Mouse (Mus musculus) spleen, postnatal 4 days (tissue): ENCODE data around the gene Atp2b2.
"Not testable (repeated sequence)": the region's sequence is repeated elsewhere in the genome, so short reads cannot be mapped to it uniquely, and the experiment has no call there.

Experiments used
- DNase-seq, 2 experiments: peaks; one replicate each; pipeline ENCODE4 v3.0.0; 2022; ENCODE audit warnings: low spot score in 2 of 2

Atp2b2 gene

DNA sequence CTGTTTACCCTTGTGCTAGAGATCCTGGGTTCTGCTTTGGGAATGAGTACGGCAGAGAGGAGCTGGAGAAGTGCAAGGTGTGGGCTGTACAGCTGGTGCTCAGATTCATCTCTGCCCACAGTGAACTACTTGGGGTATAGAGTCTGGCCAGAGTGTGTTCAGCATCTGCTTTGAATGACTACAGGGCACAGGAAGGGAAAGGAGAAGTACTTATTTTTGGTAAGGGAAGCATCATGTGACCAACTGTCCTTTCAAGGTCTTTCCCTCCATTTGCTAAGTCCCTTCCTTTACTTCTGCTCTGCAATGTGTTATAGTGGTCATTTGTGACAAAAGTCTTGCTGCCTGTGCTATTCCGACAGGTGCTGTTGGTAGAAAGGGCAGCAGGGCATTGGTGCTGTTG is 328.1 kb downstream of the Atp2b2 start:
- no peak for DNase-seq

DNA sequence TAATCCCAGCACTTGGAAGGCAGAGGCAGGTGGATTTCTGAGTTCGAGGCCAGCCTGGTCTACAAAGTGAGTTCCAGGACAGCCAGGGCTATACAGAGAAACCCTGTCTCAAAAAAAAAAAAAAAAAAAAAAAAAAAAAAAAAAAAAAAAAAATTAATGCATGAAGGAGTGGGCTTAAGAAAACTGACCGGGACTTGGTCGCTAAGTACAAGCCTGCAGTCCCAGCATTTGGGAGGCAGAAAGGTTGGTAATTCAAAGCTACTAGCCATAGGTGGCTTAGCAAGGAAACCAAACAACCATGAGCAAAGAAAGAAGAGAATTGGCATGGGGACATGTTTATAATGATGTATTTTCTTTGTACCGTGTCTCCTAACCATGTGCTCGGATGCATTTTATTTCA is 329.0 kb downstream of the Atp2b2 start:
- DNase-seq = not testable (repeated sequence)

DNA sequence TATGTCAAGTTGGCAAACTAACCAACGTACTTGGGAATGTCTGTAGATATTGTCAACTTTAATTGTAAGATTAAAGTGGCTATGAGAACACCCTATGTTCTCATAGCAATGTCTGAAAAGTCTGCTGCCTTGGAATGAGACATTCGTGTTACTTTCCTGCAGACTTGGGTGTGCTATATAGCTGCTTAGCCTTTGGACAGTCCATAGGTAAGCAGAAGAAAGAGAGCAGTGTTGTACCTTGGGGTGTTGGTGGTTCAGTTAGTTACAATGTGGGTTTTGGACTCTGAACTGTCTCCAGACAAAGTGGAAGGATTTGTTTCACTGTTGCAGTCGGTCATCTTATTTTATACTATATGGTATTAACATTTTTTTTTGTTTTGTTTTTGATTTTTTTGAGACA is 329.7 kb downstream of the Atp2b2 start:
- no peak for DNase-seq

DNA sequence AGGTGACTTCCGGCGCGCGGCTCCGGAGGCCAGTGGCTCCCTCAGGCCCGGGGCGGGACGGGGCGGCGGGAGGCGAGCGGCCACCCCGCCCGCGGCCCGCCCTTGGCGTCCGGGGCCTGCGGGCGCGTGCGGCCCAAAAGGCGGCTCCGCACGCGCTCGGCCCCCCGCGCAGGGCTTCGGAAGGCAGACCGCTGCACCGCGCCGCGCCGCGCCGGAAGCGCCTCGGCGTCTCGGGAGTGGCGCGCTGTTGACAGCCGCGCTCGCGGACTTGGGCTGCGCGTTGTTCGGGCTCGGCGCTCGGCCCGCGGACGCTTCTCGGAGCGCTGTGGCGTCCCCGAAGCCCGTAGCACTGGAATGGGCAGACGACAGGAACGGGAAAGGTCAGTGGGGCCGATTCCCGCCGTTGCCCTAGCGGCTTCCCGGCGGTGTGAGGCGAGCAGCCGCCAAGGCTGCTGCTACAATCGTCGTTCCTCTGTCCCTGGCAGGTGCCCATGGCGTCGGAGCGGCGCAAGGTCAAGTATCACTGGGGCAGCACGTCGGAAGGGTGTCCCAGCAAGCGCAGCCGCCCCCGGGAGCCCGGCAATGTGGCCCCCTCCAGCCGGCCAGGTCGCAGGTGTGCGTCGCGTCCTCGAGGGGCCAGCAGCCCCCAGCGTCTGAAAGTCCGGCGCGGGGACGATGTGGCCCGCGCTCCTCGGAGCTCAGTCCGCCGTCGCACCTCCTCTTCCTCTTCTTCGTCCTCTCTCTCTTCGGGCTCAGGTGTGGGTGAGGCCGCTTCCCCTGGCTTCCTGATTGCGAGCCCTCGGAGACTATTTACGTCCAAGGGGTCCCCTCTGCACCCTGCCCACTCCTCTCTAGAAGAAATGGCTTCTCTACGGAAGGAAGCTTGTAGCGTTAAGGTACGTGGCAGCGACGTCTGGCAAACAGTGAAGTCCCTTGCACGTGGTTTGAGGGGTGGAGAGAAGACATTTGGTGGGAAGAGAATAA is 344.9 kb downstream of the Atp2b2 start:
- DNase-seq = peak in 1 of 2 experiments; percentile 81

DNA sequence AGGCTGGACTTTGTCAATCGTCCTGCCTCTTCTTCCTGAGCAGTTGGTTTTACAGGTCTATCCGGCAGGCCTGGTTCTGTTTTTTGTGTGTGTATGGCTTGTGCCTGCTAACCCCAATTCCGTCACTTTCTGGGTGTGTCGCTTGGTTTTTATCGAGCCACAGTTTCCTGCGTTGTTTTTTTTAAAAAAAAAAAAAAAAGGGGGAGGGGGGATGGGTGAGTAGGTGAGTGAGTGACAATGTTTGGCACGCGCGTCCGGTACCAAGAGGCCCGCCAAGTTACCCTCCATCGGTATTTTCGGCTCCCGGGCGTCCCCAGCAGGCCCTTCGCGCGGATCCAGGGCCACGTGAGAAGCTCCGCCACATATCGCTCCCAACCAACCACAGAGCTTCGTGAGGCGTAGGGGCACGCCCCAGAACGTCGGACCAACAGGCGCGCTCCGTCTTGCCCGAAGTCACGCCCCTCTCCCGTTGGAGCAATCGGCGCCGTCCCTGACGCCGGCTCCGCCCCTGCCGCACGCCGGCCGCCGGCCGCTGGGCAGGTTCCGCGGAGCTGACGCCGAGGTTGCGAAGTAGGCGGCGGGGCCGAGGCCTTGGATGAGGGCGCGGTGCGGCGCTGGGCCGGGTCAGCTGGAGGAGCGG is 345.7 kb downstream of the Atp2b2 start, which contains the start of gene Tatdn2:
Gene Tatdn2 (plus strand): TSS at position 469 of the 640 bp plus-strand sequence.
- DNase-seq = peak; percentile 96 to 97

DNA sequence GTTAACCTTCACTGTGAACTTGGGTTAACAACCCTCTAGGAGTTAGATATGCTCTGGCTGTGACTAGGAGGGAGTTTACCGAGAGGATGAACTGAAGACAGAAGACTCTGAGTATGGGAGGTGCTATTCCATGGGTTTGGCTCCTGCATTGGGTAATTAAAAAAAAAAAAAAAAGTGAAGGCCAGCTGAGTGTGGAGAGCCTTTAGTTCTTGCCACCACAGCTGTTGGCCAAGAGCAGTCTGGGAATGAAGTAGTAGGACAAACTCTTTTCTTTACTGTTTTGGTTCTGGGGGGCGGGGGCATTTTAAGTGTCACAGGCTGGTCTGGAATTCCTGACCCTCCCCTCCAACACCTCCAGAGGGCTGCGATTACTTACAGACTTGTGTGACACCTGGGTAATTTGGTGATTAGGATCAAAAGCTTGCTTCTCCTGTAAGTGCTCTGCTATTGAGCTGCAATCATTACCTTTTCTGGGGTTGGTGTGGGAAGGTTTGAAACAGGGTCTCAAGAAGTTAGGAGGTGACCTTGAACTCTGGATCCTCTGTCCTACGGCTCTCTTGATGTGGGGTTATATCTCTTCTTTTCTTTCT is 346.6 kb downstream of the Atp2b2 start:
- DNase-seq = no peak

DNA sequence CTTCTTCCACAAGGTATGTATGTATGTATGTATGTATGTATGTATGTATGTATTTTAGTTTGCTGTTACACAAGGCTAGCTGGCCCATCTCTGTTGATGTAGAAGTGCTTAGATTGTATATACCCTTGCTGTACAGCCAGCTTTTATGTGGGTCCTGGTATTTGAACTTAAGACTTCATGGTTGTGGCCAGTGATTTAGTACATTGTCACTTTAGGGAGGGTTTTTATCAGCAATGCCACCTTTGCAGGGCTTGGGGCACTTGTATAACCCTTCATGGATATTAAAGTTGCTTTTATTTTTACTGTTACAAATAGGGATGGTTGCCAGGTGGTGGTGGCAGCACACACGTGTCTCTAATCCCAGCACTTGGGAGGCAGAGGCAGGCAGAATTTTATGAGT is 347.2 kb downstream of the Atp2b2 start:
- DNase-seq = no peak
